Mouse (Mus musculus): ENCODE data around the gene Dennd1a. TPM values are rescaled to one million over a fixed set of nuclear protein-coding genes. Genes with fewer than 3 reads are reported as not detected.

The Dennd1a gene
- polyA plus RNA-seq, 1 experiment from 2014 or later = 12.2 TPM

GRCm38 (mm10) chr2:38028317-38028716, 258.9 kb downstream of the Dennd1a start:
- 85% methylated on average over 3 of the region's 3 CpGs for WGBS
- ATAC-seq (ENCODE audit: insufficient number of reproducible peaks, insufficient read depth, low FRiP score, low read depth) = no peak
- no peak overlapping the region for H3K27ac ChIP-seq (ENCODE audit: low read length)
- H3K4me2 ChIP-seq (replicated peaks; ENCODE audit: low read depth, low read length) = no peak overlapping the region
- H3K9me3 ChIP-seq (ENCODE audit: control insufficient read depth, low read depth, low read length) = no peaks in the 10 kb centered on the region
- H3K9ac ChIP-seq (replicated peaks; ENCODE audit: low read depth, low read length) = no peak overlapping the region
- H3K4me3 ChIP-seq (ENCODE audit: low read depth, low read length) = no peak overlapping the region
- H3K4me1 ChIP-seq (ENCODE audit: control insufficient read depth, insufficient read depth, low read length) = no peaks in the 10 kb centered on the region
- no peaks in the 10 kb centered on the region for H3K36me3 ChIP-seq (ENCODE audit: control insufficient read depth, insufficient read depth, low read length)
- no peaks in the 10 kb centered on the region for H3K27me3 ChIP-seq (ENCODE audit: control insufficient read depth, insufficient read depth, low read length)

GRCm38 (mm10) chr2:38025615-38026014, 261.6 kb downstream of the Dennd1a start:
- no peaks in the 10 kb centered on the region for H3K4me1 ChIP-seq (ENCODE audit: control insufficient read depth, insufficient read depth, low read length)
- no peaks in the 10 kb centered on the region for H3K36me3 ChIP-seq (ENCODE audit: control insufficient read depth, insufficient read depth, low read length)
- 41% methylated on average over 6 of the region's 6 CpGs for WGBS
- no peak overlapping the region for H3K27ac ChIP-seq (ENCODE audit: low read length)
- no peaks in the 10 kb centered on the region for H3K27me3 ChIP-seq (ENCODE audit: control insufficient read depth, insufficient read depth, low read length)
- no peak overlapping the region for H3K4me2 ChIP-seq (replicated peaks; ENCODE audit: low read depth, low read length)
- no peaks in the 10 kb centered on the region for H3K9me3 ChIP-seq (ENCODE audit: control insufficient read depth, low read depth, low read length)
- H3K4me3 ChIP-seq (ENCODE audit: low read depth, low read length) = no peak overlapping the region
- no peak overlapping the region for H3K9ac ChIP-seq (replicated peaks; ENCODE audit: low read depth, low read length)
- no peak for ATAC-seq (ENCODE audit: insufficient number of reproducible peaks, insufficient read depth, low FRiP score, low read depth)

- no peaks in the 10 kb centered on the region for H3K4me1 ChIP-seq (ENCODE audit: control insufficient read depth, insufficient read depth, low read length)
These were observed 263.5 kb downstream of the Dennd1a start for GRCm38 (mm10) chr2:38023741-38024130.

GRCm38 (mm10) chr2:38023054-38023740, 264.0 kb downstream of the Dennd1a start:
- Histone ChIP-seq H3K27me3 (ENCODE audit: control insufficient read depth, insufficient read depth, low read length) (no peaks in the 10 kb centered on the region), H3K9ac (replicated peaks; ENCODE audit: low read depth, low read length) (no peak overlapping the region), H3K4me2 (replicated peaks; ENCODE audit: low read depth, low read length) (no peak overlapping the region), H3K4me3 (ENCODE audit: low read depth, low read length) (no peak overlapping the region), H3K4me1 (ENCODE audit: control insufficient read depth, insufficient read depth, low read length) (no peaks in the 10 kb centered on the region), H3K36me3 (ENCODE audit: control insufficient read depth, insufficient read depth, low read length) (no peaks in the 10 kb centered on the region), H3K27ac (ENCODE audit: low read length) (no peak overlapping the region), H3K9me3 (ENCODE audit: control insufficient read depth, low read depth, low read length) (no peaks in the 10 kb centered on the region)
- WGBS = 74% methylated on average over 9 of the region's 9 CpGs
- ATAC-seq (ENCODE audit: insufficient number of reproducible peaks, insufficient read depth, low FRiP score, low read depth) = no peak

More at GRCm38 (mm10) chr2:38023741-38024130, 263.5 kb downstream of the Dennd1a start:
- WGBS = 76% methylated on average over 4 of the region's 4 CpGs
- Histone ChIP-seq H3K4me3 (ENCODE audit: low read depth, low read length) (no peak overlapping the region), H3K9me3 (ENCODE audit: control insufficient read depth, low read depth, low read length) (no peaks in the 10 kb centered on the region), H3K27me3 (ENCODE audit: control insufficient read depth, insufficient read depth, low read length) (no peaks in the 10 kb centered on the region), H3K4me2 (replicated peaks; ENCODE audit: low read depth, low read length) (no peak overlapping the region), H3K27ac (ENCODE audit: low read length) (no peak overlapping the region), H3K9ac (replicated peaks; ENCODE audit: low read depth, low read length) (no peak overlapping the region), H3K36me3 (ENCODE audit: control insufficient read depth, insufficient read depth, low read length) (no peaks in the 10 kb centered on the region)
- no peak for ATAC-seq (ENCODE audit: insufficient number of reproducible peaks, insufficient read depth, low FRiP score, low read depth)

- Histone ChIP-seq H3K36me3 (ENCODE audit: control insufficient read depth, insufficient read depth, low read length) (no peaks in the 10 kb centered on the region), H3K27me3 (ENCODE audit: control insufficient read depth, insufficient read depth, low read length) (no peaks in the 10 kb centered on the region), H3K9me3 (ENCODE audit: control insufficient read depth, low read depth, low read length) (no peaks in the 10 kb centered on the region), H3K27ac (ENCODE audit: low read length) (no peak overlapping the region), H3K4me1 (ENCODE audit: control insufficient read depth, insufficient read depth, low read length) (no peaks in the 10 kb centered on the region), H3K9ac (replicated peaks; ENCODE audit: low read depth, low read length) (no peak overlapping the region), H3K4me2 (replicated peaks; ENCODE audit: low read depth, low read length) (no peak overlapping the region), H3K4me3 (ENCODE audit: low read depth, low read length) (no peak overlapping the region)
- ATAC-seq (ENCODE audit: insufficient number of reproducible peaks, insufficient read depth, low FRiP score, low read depth) = no peak
- 96% methylated on average over 9 of the region's 9 CpGs for WGBS
These were observed 266.0 kb downstream of the Dennd1a start for GRCm38 (mm10) chr2:38021166-38021565.

GRCm38 (mm10) chr2:38014702-38015101, 272.5 kb downstream of the Dennd1a start:
- Histone ChIP-seq H3K4me3 (ENCODE audit: low read depth, low read length) (no peak overlapping the region), H3K9ac (replicated peaks; ENCODE audit: low read depth, low read length) (no peak overlapping the region), H3K27ac (ENCODE audit: low read length) (no peak overlapping the region), H3K4me1 (ENCODE audit: control insufficient read depth, insufficient read depth, low read length) (peaks cover 5% of the 10 kb centered on the region; the same call in 1 of the 2 replicates), H3K4me2 (replicated peaks; ENCODE audit: low read depth, low read length) (no peak overlapping the region), H3K36me3 (ENCODE audit: control insufficient read depth, insufficient read depth, low read length) (no peaks in the 10 kb centered on the region), H3K9me3 (ENCODE audit: control insufficient read depth, low read depth, low read length) (no peaks in the 10 kb centered on the region), H3K27me3 (ENCODE audit: control insufficient read depth, insufficient read depth, low read length) (no peaks in the 10 kb centered on the region)
- WGBS = 83% methylated on average over 1 of the region's 1 CpGs
- ATAC-seq (ENCODE audit: insufficient number of reproducible peaks, insufficient read depth, low FRiP score, low read depth) = 0 out of 2 replicates have a peak, but pooled peaks have one; percentile 28

GRCm38 (mm10) chr2:38013839-38014365, 273.3 kb downstream of the Dennd1a start:
- no peak overlapping the region for H3K9ac ChIP-seq (replicated peaks; ENCODE audit: low read depth, low read length)
- no peaks in the 10 kb centered on the region for H3K36me3 ChIP-seq (ENCODE audit: control insufficient read depth, insufficient read depth, low read length)
- H3K4me2 ChIP-seq (replicated peaks; ENCODE audit: low read depth, low read length) = no peak overlapping the region
- H3K4me3 ChIP-seq (ENCODE audit: low read depth, low read length) = no peak overlapping the region
- 24% methylated on average over 5 of the region's 5 CpGs for WGBS
- H3K27ac ChIP-seq (ENCODE audit: low read length) = no peak overlapping the region
- peak; percentile 79 for ATAC-seq (ENCODE audit: insufficient number of reproducible peaks, insufficient read depth, low FRiP score, low read depth)
- no peaks in the 10 kb centered on the region for H3K27me3 ChIP-seq (ENCODE audit: control insufficient read depth, insufficient read depth, low read length)
- H3K4me1 ChIP-seq (ENCODE audit: control insufficient read depth, insufficient read depth, low read length) = peaks cover 5% of the 10 kb centered on the region; the same call in 1 of the 2 replicates
- no peaks in the 10 kb centered on the region for H3K9me3 ChIP-seq (ENCODE audit: control insufficient read depth, low read depth, low read length)

- H3K4me3 ChIP-seq (ENCODE audit: low read depth, low read length) = no peak overlapping the region
- no peak for ATAC-seq (ENCODE audit: insufficient number of reproducible peaks, insufficient read depth, low FRiP score, low read depth)
- H3K27me3 ChIP-seq (ENCODE audit: control insufficient read depth, insufficient read depth, low read length) = no peaks in the 10 kb centered on the region
- H3K27ac ChIP-seq (ENCODE audit: low read length) = no peak overlapping the region
- WGBS = 85% methylated on average over 1 of the region's 1 CpGs
- H3K9me3 ChIP-seq (ENCODE audit: control insufficient read depth, low read depth, low read length) = no peaks in the 10 kb centered on the region
- H3K4me1 ChIP-seq (ENCODE audit: control insufficient read depth, insufficient read depth, low read length) = no peaks in the 10 kb centered on the region
- H3K9ac ChIP-seq (replicated peaks; ENCODE audit: low read depth, low read length) = no peak overlapping the region
- no peaks in the 10 kb centered on the region for H3K36me3 ChIP-seq (ENCODE audit: control insufficient read depth, insufficient read depth, low read length)
- no peak overlapping the region for H3K4me2 ChIP-seq (replicated peaks; ENCODE audit: low read depth, low read length)
These were observed 280.0 kb downstream of the Dennd1a start for GRCm38 (mm10) chr2:38007238-38007637.

Data from stomach, embryonic 14.5 days (tissue).